Mouse (Mus musculus): ENCODE results near the gene Arl13b. TPM values are rescaled to one million over a fixed set of nuclear protein-coding genes. Genes with fewer than 3 reads are reported as not detected.

The Arl13b gene
- polyA plus RNA-seq, 1 experiment from 2014 or later = 16.5 TPM

Small RNAs within 50 kb of the gene (microRNA-seq; reads per million reads assigned to microRNA genes)
- not detected for gene Gm25986 (ENCODE audit: borderline number of aligned reads)

Other genes starting within 250 kb of the Arl13b start
- 9.8 and 10.1 TPM in 2 replicates for gene Nsun3, start 60.2 kb downstream of the Arl13b start, polyA plus RNA-seq (2015; fragmentation: Nextera tagmentation; extraction: Ambion mirVana)
- gene Stx19, start 32.4 kb downstream of the Arl13b start, polyA plus RNA-seq (2015; fragmentation: Nextera tagmentation; extraction: Ambion mirVana) = 0.14 and 0.33 TPM in 2 replicates
- gene Pros1, start 7.3 kb upstream of the Arl13b start, polyA plus RNA-seq (2015; fragmentation: Nextera tagmentation; extraction: Ambion mirVana) = 17.0 and 19.8 TPM in 2 replicates